Mouse (Mus musculus) stomach, embryonic 15.5 days (tissue): ENCODE measurements at regions not wholly inside any gene's neighbourhood (a gene's known extent, or its start where the extent isn't known, plus 50 kb on each side); places are given as distances from the start of the nearest gene placed in this dataset.

Experiments used
- ATAC-seq: fragments of 200-750 bp; cut with Nextera tagmentation; 2 replicates; pipeline ENCODE4 v1.8.0; 2017; ENCODE audit warnings: low read depth, moderate number of reproducible peaks, moderate TSS enrichment; ENCODE audit not compliant: insufficient read depth, low FRiP score
- H3K27ac ChIP-seq: fragments of 300-500 bp; sonication (generic); 2 replicates; pipeline ENCODE4 v1.5.1; 2015; ENCODE audit warnings: mild to moderate bottlenecking, inconsistent platforms
- H3K27me3 ChIP-seq: fragments of 300-500 bp; sonication (generic); replicated peaks from 2 replicates; pipeline ENCODE4 v1.6.1; 2015; ENCODE audit warnings: inconsistent platforms
- H3K36me3 ChIP-seq: fragments of 300-500 bp; sonication (generic); 2 replicates; pipeline ENCODE4 v1.6.1; 2015; ENCODE audit warnings: inconsistent platforms
- H3K4me1 ChIP-seq: fragments of 300-500 bp; sonication (generic); 2 replicates; pipeline ENCODE4 v1.6.1; 2015; ENCODE audit warnings: inconsistent platforms
- H3K4me2 ChIP-seq: fragments of 300-500 bp; sonication (generic); 2 replicates; pipeline ENCODE4 v1.6.1; 2015; ENCODE audit warnings: mild to moderate bottlenecking, inconsistent platforms
- H3K4me3 ChIP-seq: fragments of 300-500 bp; sonication (generic); replicated peaks from 2 replicates; pipeline ENCODE4 v1.5.1; 2015; ENCODE audit warnings: inconsistent platforms
- H3K9ac ChIP-seq: fragments of 300-500 bp; sonication (generic); 2 replicates; pipeline ENCODE4 v1.6.1; 2015; ENCODE audit warnings: inconsistent platforms
- H3K9me3 ChIP-seq: fragments of 300-500 bp; sonication (generic); 2 replicates; pipeline ENCODE4 v1.6.1; 2016; ENCODE audit warnings: inconsistent platforms
- WGBS: fragments of 180-500 bp; shearing (Covaris S2); methylation state at CpG from one replicate; pipeline ENCODE4 v1.1.7; 2015; 5-methylcytosine and 5-hydroxymethylcytosine counted together

DNA sequence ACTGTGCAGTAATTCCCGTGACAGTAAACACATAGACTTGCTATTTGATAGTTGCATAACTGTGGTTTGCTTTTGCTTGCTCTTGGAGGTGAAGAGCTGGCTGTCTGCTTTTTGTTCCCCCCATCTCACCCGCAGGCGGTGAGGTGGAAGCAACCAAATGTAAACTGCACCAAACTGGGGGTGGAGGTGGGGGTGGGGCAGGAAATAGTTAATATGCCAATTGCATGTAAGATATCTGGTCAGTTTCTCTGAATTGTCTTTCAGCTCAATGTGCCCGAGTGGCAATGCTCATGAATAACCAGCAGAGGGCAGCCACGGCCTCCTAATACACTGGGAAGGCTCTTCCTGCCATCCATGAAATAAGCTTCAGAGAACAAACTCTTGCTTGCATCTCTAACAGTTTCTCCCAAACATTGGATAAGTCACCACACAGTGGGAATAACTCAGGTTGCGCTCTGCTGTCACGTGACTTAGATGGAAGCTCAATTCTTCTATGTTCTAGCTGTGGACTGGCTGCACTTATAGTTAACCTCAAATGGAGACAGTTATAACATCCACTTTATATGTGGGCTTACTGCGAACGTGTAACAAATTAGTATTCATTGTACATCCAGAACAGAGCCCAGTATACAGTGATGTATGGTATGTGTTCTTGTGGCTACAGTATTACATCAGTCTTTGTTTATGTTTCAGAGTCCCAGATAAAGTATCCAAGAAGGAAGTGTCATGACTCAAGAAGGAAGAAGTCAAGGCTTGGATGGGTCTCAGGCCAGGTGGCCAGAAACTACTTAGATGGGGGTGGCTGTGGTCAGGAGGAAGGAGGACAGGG, 62.0 kb upstream of the Egflam start:
- 20% methylated on average over 9 of the region's 9 CpGs for WGBS
- no peak overlapping the region for H3K4me3 ChIP-seq
- H3K36me3 ChIP-seq, result no peaks in the 10 kb centered on the region
- peak; percentile 72 for ATAC-seq
- no peaks in the 10 kb centered on the region for H3K9me3 ChIP-seq
- H3K27me3 ChIP-seq, result no peaks in the 10 kb centered on the region
- H3K4me2 ChIP-seq, result no peak overlapping the region
- H3K4me1 ChIP-seq, result 0 out of 2 replicates have a peak, but pooled peaks cover 5% of the 10 kb centered on the region
- H3K9ac ChIP-seq, result no peak overlapping the region
- no peak overlapping the region for H3K27ac ChIP-seq

DNA sequence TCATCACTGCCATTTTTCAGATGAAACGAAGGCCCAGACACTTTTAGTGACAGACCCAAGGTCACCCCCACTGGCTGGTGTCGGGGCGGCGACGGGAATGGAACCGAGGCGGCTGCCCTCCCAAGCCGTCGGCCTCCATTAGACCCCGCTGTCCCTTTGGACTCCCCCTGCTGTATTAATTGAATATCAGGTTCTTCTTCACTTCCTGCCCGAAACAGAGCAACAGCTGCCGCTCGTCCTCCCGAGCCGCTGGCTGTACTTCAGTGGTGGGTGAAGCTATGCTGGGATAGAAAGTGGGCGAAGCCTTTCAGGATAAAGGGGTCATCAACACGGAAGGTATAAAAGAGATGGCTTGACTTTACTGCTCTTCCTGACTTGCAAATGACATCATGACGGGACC, 64.4 kb upstream of the Egflam start:
- no peak overlapping the region for H3K4me3 ChIP-seq
- no peaks in the 10 kb centered on the region for H3K9me3 ChIP-seq
- H3K27ac ChIP-seq, result no peak overlapping the region
- H3K4me1 ChIP-seq, result 0 out of 2 replicates have a peak, but pooled peaks cover 5% of the 10 kb centered on the region
- no peak overlapping the region for H3K9ac ChIP-seq
- no peaks in the 10 kb centered on the region for H3K27me3 ChIP-seq
- no peak for ATAC-seq
- no peak overlapping the region for H3K4me2 ChIP-seq
- WGBS, result 64% methylated on average over 18 of the region's 18 CpGs
- no peaks in the 10 kb centered on the region for H3K36me3 ChIP-seq

DNA sequence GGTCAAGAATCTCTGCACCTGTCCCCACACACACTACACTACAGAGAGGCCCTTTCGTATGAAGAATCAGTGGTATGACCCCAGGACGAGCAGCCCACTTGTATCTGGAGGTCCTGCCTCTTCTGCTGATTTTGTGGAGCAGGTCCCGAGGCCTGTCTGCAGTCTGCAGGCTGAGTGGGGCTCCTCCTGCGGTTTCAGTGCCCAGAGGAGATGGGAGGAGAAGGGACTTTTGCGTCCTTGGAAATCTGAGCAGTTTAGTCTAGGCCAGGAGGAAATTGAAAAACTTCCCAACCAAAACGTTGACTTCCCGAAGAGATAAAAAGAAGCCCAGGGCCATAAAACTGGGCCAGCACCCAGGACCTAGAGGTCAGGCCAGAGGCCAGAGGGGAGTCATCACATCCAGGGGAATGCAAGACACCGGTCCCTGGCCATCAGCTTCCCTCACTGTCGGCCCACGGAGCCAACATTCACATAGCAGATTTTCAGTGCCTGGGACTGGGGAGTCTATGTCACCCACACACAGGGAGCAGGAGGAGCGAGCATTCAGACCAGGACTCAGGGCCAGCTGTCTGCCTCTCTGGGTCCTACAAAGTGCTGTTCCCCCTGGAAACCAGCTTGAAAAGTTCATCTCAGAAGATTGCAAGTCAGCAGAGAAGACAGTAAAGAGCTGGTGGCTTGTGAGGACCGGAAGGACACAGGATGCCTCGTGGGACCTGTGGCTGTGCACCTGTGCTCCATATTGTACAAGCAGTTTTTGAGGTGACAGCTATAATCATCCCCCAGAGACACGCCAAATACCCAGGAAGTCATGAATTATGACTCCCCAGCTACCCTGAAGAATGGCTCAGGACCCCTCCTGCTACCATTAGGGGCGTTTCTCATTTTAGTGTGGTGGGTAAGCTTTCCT, 65.5 kb upstream of the Egflam start:
- H3K36me3 ChIP-seq, result no peaks in the 10 kb centered on the region
- 0 out of 2 replicates have a peak, but pooled peaks cover 5% of the 10 kb centered on the region for H3K4me1 ChIP-seq
- no peak for ATAC-seq
- H3K27ac ChIP-seq, result no peak overlapping the region
- no peak overlapping the region for H3K4me3 ChIP-seq
- H3K27me3 ChIP-seq, result no peaks in the 10 kb centered on the region
- no peaks in the 10 kb centered on the region for H3K9me3 ChIP-seq
- H3K9ac ChIP-seq, result no peak overlapping the region
- 68% methylated on average over 15 of the region's 15 CpGs for WGBS
- no peak overlapping the region for H3K4me2 ChIP-seq

DNA sequence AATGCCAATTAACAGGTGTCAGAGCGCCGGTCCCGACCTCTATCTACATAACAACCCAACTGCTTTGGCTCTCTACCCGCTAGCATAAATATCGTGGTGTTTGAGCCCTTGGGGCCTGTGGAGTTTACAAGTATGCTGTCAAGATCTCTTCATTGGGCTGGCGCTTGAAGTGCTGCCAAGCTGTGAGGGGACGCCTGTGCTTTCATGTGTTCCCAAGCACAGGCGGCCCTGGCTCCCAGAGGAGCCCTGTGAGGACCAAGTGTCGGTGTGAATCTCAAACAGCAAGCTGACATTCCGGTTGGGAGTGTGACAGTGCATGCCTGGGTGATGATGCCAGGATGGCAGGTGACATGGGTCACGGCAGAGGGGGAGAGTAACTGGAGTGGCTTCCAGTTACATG, 82.0 kb upstream of the Egflam start:
- Histone ChIP-seq H3K27me3 (no peaks in the 10 kb centered on the region), H3K4me1 (no peaks in the 10 kb centered on the region), H3K36me3 (no peaks in the 10 kb centered on the region), H3K4me2 (no peak overlapping the region), H3K9ac (no peak overlapping the region), H3K9me3 (no peaks in the 10 kb centered on the region), H3K27ac (no peak overlapping the region), H3K4me3 (no peak overlapping the region)
- 24% methylated on average over 11 of the region's 11 CpGs for WGBS
- no peak for ATAC-seq

DNA sequence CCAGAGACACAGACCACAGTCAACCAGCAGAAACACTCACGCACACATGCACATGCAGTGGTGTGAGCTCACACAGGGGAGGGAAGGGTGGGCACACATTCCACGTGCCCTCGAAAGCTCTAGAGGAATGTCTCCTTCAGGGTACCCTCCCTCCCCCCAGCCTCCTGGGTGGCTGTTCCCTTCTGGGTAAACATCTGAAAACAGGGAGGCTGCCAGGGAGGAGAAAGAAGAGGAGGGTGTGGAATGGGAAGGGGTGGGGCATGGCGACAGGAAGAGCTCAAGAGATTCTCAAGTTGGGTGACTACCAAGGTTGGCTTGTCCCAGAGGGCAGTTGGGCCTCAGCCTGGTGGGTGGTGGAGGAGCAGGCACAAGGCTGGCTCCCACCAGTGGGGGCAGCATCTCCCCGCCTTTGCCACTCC, 82.6 kb upstream of the Egflam start:
- Histone ChIP-seq H3K27ac (no peak overlapping the region), H3K36me3 (no peaks in the 10 kb centered on the region), H3K4me3 (no peak overlapping the region), H3K27me3 (no peaks in the 10 kb centered on the region), H3K4me1 (no peaks in the 10 kb centered on the region), H3K4me2 (no peak overlapping the region), H3K9ac (no peak overlapping the region), H3K9me3 (no peaks in the 10 kb centered on the region)
- ATAC-seq, result no peak
- WGBS, result 57% methylated on average over 5 of the region's 5 CpGs

DNA sequence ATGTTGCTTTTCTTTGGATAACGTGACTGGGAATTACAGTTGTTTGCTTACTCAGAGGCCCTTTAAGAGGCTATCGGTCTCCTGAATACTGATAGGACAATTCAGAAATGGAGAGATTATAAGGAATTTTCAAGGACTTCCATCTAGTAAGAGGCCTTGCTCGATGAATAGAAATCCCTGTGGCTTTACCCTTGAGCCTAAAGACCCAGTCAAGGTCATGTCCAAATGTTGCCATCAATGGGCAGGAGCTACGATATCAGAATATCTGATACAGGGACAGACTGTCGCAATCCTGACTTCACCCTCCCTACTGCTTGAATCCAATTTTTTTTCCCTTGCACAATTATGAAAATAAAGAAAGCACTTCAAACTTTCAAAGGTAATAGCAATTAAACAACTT, 85.5 kb upstream of the Egflam start:
- Histone ChIP-seq H3K4me1 (no peaks in the 10 kb centered on the region), H3K9me3 (no peaks in the 10 kb centered on the region), H3K36me3 (no peaks in the 10 kb centered on the region), H3K27ac (no peak overlapping the region), H3K27me3 (no peaks in the 10 kb centered on the region), H3K9ac (no peak overlapping the region), H3K4me3 (no peak overlapping the region), H3K4me2 (no peak overlapping the region)
- ATAC-seq, result no peak
- 56% methylated on average over 5 of the region's 5 CpGs for WGBS

DNA sequence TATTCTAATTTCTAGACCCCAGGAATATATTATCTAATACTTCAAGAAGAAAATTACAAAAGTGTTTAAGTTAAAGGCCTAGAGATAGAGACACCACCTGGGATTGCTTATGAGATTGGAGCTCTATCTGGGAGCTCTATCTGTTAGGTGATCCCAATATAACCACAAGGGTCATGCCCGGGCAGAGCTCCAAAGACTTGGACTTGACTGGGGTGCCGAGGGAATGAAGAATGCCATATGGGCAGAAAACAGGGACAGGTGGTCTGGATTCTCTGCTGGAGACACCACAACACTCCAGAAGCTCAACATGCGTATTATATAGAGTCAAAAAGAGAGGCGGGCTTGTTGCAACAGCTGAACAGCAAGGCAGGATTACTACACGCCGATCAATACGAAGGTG, 92.9 kb upstream of the Egflam start:
- Histone ChIP-seq H3K36me3 (no peaks in the 10 kb centered on the region), H3K9me3 (no peaks in the 10 kb centered on the region), H3K9ac (no peak overlapping the region), H3K27me3 (no peaks in the 10 kb centered on the region), H3K4me2 (no peak overlapping the region), H3K27ac (no peak overlapping the region), H3K4me1 (no peaks in the 10 kb centered on the region), H3K4me3 (no peak overlapping the region)
- ATAC-seq, result no peak
- 92% methylated on average over 7 of the region's 7 CpGs for WGBS

DNA sequence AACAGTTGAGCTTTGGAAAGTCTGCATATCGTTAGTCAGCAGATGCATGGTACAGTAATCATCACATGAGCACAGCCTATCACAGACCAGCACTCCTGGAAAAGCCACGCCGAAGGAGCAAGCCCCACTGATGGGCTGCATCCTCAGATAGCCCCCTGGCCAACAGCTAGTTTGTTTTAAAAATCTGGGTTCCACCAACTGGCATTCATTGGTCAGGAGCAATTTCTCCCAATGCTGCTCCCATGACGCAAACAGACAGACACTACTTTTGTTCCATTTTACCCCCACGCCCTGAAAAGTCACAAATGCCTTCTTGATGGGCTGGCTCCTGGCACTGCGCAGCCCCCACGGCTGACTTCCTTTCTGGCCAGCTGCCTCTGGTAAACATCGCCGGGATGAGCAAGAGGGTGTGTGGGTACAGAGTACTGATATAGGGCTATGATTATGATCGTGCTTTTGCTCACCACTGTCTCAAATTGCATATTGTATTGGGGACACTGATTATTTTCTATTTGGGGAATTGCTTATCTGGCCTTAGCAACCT, 95.0 kb upstream of the Egflam start:
- no peak overlapping the region for H3K4me3 ChIP-seq
- no peaks in the 10 kb centered on the region for H3K4me1 ChIP-seq
- no peak overlapping the region for H3K4me2 ChIP-seq
- H3K27me3 ChIP-seq, result no peaks in the 10 kb centered on the region
- H3K36me3 ChIP-seq, result no peaks in the 10 kb centered on the region
- ATAC-seq, result no peak
- no peak overlapping the region for H3K27ac ChIP-seq
- no peaks in the 10 kb centered on the region for H3K9me3 ChIP-seq
- 69% methylated on average over 10 of the region's 10 CpGs for WGBS
- no peak overlapping the region for H3K9ac ChIP-seq

DNA sequence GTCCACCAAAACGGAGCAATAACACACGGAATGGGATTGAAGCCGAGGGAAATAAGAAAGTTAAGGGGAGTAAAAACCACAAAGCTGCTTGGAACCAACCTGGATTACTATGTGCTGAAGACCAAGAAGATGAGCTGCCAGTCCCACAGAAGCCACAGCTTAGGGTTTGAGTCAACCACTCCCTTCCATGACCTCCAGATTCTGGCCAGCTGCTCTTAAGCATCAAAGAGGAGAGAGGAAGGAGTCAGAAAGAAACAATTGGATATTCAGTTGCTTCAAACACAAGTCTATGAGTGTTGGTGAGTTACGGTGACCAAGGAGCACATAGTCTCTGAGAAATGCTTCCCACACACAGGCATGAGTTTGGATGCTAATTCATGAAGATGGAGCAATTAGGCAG, 99.7 kb upstream of the Egflam start:
- WGBS, result 89% methylated on average over 4 of the region's 4 CpGs
- Histone ChIP-seq H3K9ac (no peak overlapping the region), H3K36me3 (no peaks in the 10 kb centered on the region), H3K27me3 (no peaks in the 10 kb centered on the region), H3K9me3 (no peaks in the 10 kb centered on the region), H3K27ac (no peak overlapping the region), H3K4me2 (no peak overlapping the region), H3K4me3 (no peak overlapping the region), H3K4me1 (no peaks in the 10 kb centered on the region)
- no peak for ATAC-seq

DNA sequence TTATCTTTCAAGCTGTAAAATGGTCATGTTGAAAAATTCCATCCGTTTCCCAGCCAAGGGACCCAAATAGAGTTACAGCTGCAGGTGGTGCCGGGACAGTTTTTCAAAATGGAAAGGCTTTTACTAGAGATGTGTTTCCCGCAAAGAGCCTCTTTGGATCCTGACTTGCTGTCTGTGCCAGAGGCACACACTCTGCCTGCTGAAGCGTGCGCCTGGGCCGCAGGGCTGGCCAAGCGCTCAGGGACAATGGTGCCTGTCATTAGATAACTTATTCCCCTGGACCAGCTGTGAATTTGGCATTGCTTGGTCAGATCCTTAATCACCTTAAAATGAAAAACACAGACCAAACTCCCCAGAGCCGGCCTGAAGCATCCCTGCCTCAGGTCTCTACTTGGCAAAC, 110.3 kb upstream of the Egflam start:
- no peak; the same call in 1 of the 2 replicates for ATAC-seq
- 50% methylated on average over 8 of the region's 8 CpGs for WGBS
- no peak overlapping the region for H3K27ac ChIP-seq

DNA sequence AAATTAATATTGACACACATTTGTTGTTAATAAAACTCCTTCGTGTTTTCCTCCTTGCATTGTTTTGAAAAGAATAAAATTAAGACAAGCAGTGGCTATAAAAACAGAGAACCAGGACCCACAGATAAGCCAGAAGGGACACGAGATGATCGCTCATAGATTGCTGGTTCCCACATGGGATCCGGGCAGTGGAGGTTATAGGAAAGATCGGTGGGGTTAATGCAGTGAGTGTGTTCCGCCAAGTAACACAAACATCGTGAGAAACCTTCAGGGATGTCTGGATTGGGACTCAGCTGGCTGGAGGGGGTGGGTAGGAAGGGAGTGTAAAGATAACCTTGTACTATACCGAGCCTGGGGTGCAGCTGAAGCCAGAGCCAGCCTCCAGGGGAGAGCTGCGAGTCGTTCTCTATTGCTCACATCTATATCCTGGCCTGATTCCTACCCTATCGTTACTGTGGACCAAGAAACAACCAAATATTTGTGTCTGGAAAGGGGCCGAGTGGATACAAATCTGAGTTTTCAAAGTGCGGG, 116.6 kb upstream of the Egflam start:
- 78% methylated on average over 13 of the region's 13 CpGs for WGBS
- no peaks in the 10 kb centered on the region for H3K4me1 ChIP-seq
- H3K4me2 ChIP-seq, result no peak overlapping the region
- ATAC-seq, result no peak
- no peak overlapping the region for H3K4me3 ChIP-seq
- H3K9me3 ChIP-seq, result no peaks in the 10 kb centered on the region
- no peak overlapping the region for H3K9ac ChIP-seq
- H3K27me3 ChIP-seq, result no peaks in the 10 kb centered on the region
- no peaks in the 10 kb centered on the region for H3K36me3 ChIP-seq
- no peak overlapping the region for H3K27ac ChIP-seq

More for the DNA sequence above, 110.3 kb upstream of the Egflam start:
- Histone ChIP-seq H3K9ac (no peak overlapping the region), H3K27me3 (no peaks in the 10 kb centered on the region), H3K36me3 (no peaks in the 10 kb centered on the region), H3K4me3 (no peak overlapping the region), H3K9me3 (no peaks in the 10 kb centered on the region), H3K4me2 (no peak overlapping the region), H3K4me1 (no peaks in the 10 kb centered on the region)

DNA sequence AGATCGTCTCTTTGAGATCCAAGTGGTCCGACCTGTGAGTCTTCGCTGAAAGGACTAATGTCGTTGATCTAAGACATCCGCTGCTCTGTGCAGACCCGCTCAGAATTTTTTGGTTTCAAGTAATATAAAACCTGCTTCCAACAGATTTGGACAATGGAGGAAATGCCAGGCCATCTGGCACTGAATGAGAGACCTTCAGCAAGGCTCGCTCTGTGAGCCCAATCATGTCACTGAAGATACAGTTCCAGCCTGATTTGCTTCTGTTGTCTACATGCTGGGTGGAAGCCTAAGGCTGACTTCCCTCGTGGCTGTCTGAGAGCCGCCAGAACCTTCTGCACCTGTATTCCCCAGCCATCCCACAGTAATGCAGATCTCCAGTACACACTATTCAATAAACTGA, 123.4 kb upstream of the Egflam start:
- Histone ChIP-seq H3K4me2 (no peak overlapping the region), H3K9ac (no peak overlapping the region), H3K9me3 (no peaks in the 10 kb centered on the region), H3K27me3 (no peaks in the 10 kb centered on the region), H3K4me3 (no peak overlapping the region), H3K27ac (no peak overlapping the region), H3K4me1 (no peaks in the 10 kb centered on the region), H3K36me3 (no peaks in the 10 kb centered on the region)
- ATAC-seq, result no peak
- WGBS, result 74% methylated on average over 9 of the region's 9 CpGs
